Mouse (Mus musculus): ENCODE measurements around the gene Tppp2.

DNA sequence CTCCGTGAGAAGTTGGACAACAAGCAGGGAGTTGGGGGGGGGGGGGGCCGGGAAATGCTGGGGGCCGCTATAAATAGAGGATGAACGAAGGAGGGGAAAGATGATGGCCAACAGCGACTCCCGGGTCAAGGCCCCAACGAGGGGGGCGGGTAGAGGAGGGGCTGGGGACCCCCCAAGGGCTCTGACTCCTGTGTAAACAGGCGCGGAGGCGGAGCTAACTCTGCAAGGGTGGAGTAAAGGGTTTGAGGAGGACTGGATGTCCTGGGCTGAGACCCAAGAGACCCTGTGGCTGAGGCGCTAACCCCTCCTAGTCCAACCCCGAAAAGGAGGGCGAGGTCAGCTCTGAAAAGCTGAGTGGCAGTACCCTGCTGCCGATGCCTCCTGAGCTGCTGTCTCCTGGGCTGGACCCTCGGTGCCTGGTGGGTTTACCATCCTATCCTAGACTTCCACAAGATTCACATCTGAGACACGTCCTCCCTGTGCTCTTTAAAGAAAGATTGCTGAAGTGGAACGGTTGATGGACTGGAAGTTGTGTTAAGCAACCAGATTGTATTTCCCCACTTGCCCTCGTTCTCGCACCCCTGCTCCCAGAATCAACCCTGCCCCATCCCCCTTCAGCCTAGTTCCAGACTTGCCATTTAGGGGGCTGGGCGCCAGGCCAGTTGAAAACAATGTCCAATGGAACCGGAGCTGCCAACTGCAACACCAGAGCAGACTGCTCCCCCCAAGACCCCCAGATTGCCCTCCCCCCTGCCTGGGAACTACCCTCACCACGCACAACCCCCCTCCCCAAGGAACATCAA lies 4.1 kb upstream of the Tppp2 start, which contains the start of gene Ndrg2:
- no peak for TF ChIP-seq CTCF (IDR thresholded peaks at IDR 0.05; ENCODE audit: borderline replicate concordance, extremely low read depth, insufficient read depth, insufficient read length)
- TF ChIP-seq POLR2A (IDR thresholded peaks at IDR 0.05; ENCODE audit: borderline replicate concordance, extremely low read depth, insufficient read depth, insufficient read length, poor library complexity, severe bottlenecking): no peak

Measured in brain, embryonic 14.5 days (tissue).